Mouse (Mus musculus) testis, postnatal 14 days (tissue): Measurements from ENCODE around the gene U2af2.

Experiments
- DNase-seq: peaks from one replicate; pipeline ENCODE4 v3.0.0; 2021; ENCODE audit warnings: low spot score

Gene U2af2

GRCm38 (mm10) chr7:5037467-5037866 lies 24.5 kb upstream of the U2af2 start:
- DNase-seq: no peak

DNA sequence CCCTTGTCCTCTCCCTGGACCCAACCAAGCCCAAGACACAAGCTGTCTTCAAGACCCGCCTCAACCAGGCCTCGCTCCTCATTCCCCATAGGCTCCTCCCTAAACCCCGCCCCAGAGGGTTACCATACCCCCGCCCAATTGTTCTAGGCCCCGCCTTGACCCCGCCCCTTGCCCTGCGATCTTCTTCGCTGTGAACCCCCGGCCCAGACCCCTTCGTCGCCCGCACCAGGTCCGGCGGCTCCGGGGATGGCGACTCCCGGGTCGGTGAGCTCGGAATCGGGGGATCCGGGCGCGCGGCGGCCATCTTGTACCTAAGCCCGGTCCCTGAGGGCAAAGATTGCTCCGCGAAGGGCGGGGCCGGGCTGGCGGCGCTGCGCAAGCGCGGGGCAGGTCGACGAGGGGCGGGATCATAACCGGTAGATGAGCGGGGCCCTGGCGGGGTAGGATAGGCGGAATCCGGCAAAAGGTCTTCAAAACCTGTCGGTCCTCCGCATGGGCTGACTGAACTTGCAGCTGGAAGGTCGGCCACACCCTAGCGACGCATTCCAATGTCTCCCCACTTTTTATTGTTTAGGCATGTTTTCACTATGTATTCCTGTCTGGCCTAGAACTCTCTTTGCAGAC lies 23.7 kb upstream of the U2af2 start, which contains the start of gene Zfp784:
Gene Zfp784, minus strand, starts transcription at position 338 of the 624 bp plus-strand sequence.
- peak; percentile 92 for DNase-seq

- no peak for DNase-seq
These were observed 23.0 kb upstream of the U2af2 start for GRCm38 (mm10) chr7:5038940-5039339.

DNA sequence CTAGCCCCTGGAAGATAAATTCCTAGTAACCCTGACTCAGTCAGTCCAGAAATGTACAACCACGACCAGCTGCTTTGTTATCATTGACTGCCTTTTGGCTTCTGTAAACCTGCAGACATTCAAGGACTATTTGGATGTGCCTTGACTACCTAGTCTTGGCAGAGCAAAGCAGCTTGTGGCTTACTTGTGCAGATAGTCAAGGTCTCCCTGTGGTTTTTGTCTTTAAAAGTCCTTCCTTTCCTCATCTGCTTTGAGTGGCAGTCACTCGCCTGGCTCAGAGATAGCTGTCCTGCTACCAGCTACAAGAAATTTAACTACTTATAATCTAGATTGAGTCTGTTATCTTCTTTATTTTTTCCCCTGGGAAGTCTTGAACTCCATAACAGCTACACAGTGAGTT lies 17.0 kb upstream of the U2af2 start:
- no peak for DNase-seq

DNA sequence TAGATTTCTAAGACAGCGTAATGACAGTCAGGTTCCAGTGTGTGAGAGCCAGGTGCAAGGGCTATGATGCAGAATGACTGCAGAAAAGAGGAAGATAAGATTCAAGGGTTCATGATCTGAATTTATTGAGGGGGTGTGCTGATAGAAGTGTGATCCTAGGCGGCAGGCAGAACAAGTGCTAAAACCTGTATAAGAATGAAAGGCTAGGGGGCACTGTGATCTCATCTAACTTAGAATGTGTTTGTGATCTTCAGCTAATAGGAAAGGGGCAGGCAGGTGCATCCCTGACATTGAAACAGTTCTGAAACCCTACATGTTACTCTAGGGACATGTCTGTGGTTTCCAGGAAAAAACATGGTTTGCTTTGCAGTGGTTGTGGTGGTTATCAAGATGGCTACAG lies 15.8 kb upstream of the U2af2 start:
- DNase-seq: no peak

DNA sequence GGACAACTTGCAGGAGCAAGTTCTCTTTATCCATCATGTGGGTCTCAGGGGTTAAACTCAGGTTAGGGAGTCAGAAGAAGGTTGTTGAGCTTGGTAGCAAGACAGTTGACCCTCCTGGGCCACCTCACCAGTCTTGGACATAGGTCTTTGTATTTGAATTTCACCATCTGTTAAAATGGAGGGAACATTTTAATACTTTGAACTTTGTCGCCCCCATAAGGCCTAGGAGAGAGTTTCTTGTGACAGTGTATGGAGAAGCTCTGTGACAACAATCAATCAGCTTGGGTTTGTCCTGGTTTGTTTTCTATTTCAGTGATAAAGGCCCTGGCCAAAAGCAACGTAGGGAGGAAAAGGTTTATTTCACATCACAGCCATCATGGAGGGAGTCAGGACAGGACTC lies 14.6 kb upstream of the U2af2 start:
- DNase-seq: no peak

- peak; percentile 85 for DNase-seq
These were observed 10.4 kb upstream of the U2af2 start, which contains the start of gene Zfp580 for GRCm38 (mm10) chr7:5051193-5052192. Gene Zfp580 (plus strand): TSS chr7:5051538.

GRCm38 (mm10) chr7:5052438-5052837 lies 9.5 kb upstream of the U2af2 start:
- DNase-seq: no peak

GRCm38 (mm10) chr7:5052931-5053343 lies 9.0 kb upstream of the U2af2 start:
- DNase-seq: no peak

DNA sequence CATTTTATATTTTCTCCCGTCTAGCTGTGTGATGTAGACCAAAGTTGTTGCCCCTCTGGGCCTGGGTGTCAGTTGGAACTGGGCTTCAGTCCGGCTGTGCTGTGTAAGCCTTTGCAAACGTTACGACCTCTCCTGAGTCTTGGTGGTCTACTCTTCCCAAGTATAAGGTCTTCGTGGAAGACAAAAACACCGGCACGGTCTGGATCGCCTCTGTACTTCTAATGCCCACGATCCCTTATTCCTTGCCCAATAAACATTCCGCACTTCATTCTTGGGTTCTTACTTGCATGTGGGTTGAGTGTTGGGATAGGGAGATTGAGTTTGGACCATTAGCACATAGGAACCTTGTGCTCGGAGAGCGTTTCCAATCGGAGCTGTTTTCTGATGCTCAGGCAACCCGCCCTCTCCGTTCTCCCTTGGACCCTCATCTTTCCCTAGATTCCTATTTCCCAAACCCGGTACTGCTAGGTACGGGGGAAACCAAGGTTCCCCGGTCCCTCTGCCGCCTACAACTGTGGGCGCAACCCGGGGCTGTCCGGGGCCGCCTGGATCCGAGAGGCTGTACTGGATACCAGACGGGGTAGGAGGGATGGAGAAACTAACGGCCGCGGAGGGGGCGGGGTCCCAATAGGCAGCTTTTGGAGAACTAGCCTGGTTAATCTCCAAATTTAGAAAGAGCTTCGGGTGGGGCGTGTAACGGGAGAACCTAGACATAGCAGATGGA lies 8.3 kb upstream of the U2af2 start:
- DNase-seq: no peak

- no peak for DNase-seq
These were observed 5.2 kb upstream of the U2af2 start for GRCm38 (mm10) chr7:5056651-5057263.

- DNase-seq: no peak
These were observed 4.6 kb upstream of the U2af2 start for GRCm38 (mm10) chr7:5057381-5057780.

- no peak for DNase-seq
These were observed 4.1 kb upstream of the U2af2 start for GRCm38 (mm10) chr7:5057804-5058203.

DNA sequence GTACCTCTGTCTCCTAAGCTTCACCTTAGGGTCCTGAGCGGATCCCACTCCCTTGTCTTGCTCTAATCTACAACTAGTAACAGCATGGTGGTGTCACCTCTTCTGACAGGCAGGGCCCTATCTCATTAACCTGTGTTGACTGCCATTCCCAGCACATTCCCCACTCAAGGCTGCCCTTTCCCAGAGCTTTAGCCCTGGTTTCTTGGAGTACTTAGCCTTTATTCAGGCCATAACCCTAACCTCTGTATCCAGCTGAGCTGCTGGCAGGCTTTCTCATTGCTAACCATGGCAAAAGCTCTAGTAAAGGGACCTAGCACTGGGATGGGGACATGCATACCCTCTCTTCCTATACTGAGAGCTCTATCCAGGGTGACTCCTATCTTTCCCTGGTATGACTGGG lies 3.3 kb upstream of the U2af2 start:
- no peak for DNase-seq

- no peak for DNase-seq
These were observed 2.5 kb upstream of the U2af2 start for GRCm38 (mm10) chr7:5059421-5059820.

DNA sequence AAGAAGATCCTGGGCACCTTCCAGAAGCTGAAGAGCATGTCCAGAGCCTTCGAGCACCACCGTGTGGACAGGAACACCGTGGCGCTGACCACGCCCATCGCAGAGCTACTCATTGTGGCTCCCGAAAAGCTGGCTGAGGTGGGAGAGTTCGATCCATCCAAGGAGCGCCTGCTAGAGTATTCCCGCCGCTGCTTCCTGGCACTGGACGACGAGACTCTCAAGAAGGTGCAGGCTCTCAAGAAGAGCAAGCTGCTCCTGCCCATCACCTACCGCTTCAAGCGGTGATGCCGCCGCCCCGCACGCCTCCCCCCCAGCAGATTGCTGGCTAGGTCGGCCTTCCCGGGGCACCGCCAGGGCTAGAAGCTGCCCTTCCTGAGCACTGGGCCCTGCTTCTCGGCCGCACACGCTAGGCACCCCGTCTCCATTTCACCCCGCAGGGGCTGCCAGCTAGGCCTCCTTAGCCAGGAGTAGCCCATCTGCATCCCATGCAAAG lies 1.7 kb upstream of the U2af2 start:
- peak; percentile 74 for DNase-seq

DNA sequence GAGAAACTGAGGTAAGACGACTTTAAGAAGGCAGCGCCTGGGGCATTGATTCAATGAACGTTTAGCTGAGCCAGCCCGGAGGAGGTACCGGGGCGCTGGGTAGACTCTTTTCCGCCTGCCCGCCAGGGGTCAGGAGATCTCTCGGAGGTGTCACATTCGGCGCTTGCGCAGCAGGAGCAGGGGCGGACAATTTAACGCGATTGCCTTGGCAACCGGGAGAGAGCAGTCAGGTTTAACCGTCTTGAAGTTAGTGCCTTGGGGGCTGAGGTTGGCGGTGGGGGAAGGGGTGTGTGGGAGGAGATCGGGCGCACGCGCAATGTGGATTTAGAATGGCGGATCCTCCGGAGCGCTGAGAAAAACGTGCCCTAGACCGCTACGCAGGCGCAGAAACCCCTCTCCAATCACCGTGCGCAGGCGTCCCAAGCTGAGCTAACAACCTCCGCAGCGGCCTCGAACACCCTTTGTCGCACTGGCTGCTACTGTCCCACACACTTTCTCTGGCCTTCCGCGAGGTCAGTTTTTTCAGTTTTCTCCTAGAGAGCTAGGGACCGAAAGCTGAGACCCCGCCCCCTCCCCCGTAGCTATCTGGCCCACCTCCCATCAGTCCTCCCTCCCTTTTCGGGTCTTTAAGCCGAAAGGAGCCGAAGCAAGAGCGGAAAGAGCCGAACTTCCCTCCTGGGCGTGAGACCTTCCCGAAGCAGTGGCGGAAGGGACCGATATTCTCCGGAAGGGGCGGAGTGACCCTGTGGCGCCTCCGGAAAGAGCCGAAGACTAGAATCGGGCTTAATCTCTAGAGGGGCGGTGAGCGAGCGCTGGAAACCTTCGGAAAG lies 784 bp upstream of the U2af2 start:
- DNase-seq: peak; percentile 96

- no peak for DNase-seq
These were observed 538 bp downstream of the U2af2 start for GRCm38 (mm10) chr7:5062360-5063001.

DNA sequence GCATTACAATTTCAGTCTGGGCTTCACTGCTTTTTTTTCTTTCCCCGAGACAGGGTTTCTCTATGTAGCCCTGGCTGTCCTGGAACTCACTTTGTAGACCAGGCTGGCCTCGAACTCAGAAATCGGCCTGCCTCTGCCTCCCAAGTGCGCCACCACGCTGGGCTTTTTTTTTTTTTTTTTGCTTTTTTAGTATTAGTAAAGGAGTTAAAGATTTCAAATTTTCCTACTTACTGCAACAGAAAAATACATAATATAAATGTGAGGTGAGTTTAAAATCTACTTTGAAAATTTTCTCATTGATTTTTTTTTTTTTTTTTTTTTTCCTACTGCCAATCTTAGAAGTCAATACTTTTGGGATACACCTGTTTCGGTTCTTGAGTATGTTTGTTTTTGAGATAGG lies 2.9 kb downstream of the U2af2 start:
- no peak for DNase-seq

- DNase-seq: no peak
These were observed 11.6 kb downstream of the U2af2 start for GRCm38 (mm10) chr7:5073586-5073985.
